Mouse (Mus musculus) megakaryocyte-erythroid progenitor cell, adult 5-6 weeks (primary cell): ENCODE results near the gene Mad1l1. TPM values are rescaled to one million over a fixed set of nuclear protein-coding genes. Genes with fewer than 3 reads are reported as not detected.
A peak's percentile ranks its signal among the peaks of the same experiment; 100 is the strongest.

ENCODE experiments used
- ATAC-seq: replicated peaks from 2 replicates; pipeline ENCODE4 v1.8.0; 2016; ENCODE audit warnings: mild to moderate bottlenecking, inconsistent platforms; ENCODE audit not compliant: severe bottlenecking, poor library complexity, low FRiP score, low TSS enrichment
- total RNA-seq, 2 experiments: library from RNA; stranded (forward) in 1 of 2; stranded (reverse) in 1 of 2; fragments of 200-1000, 215-1000 nt in 1 of 2; fragments of >200 nt in 1 of 2; fragmentation: Nextera tagmentation in 1 of 2; gene quantifications; 2 replicates each; pipeline ENCODE4 v1.2.3; 2014 to 2017

Mad1l1 gene
- total RNA-seq, 2 experiments from 2014 or later: 30.4 to 66.9 TPM

DNA sequence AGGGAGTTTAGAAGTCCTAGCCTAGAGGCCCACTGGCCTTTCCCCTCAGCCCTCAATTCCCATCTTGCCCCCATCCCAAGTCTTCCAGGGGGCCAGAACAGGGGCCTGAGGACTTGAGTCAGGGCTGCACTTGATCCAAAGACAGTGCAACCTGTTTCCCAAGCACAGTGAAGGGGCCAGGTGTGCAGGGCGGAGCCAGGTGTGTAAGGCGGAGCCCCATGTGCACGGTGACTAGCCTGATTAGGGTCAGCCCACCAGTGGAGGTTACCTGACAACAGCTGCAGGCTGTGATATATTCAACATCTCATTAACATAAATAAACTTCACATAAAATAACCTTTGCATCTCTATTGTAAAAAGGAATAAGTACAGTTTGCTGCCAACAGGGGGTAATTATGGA, 280.3 kb downstream of the Mad1l1 start:
- ATAC-seq: no peak

DNA sequence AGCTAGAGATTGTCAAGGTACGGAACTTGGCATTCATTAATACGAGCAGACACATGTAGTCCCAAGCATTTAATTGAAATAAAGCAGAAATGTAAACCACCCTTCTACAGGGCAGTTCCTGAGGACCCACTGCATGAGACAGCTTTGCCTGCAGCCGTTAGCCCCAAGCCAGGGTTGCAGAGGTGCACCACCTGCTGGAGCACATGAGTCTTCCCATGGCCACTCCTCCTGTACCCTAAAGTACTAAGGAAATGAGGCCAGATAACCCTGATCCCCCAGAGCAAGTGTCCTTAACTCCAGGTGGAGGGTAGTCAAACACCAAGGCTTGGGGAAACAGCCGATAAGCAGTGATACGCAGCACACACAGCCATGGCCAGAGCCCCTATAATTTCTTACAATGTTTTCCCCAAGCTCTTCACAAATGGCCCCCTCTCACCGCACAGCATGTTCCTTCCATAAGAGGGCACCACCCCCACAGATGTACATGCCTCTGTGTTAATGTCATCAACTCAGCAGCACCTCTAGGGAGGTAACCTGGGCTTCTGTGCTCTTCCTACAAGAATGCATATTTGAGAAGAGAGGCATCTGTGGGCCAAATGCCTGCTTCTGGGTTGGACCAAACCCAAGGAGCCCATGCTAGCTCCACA, 283.6 kb downstream of the Mad1l1 start:
- 0 out of 2 replicates have a peak, but pooled peaks have one; percentile 35 for ATAC-seq

DNA sequence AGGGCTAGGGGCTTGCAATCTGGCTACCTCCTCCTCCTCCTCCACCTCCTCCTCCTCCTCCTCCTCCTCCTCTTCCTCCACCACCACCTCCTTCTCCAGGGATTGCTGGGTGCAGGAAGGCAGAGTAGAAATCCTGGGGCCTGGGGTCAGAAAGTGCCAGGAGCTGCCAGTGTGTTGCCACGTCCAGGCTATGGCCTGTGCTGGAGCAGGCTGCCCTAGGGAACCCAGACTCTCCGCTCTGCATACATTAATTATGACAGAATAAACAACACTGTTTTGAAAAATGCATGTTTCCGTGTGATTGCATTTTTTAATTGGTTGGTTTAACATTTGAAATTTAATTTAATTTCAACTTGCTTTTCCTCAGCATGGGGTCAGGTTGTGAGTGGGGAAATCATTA, 285.7 kb downstream of the Mad1l1 start:
- ATAC-seq: no peak

DNA sequence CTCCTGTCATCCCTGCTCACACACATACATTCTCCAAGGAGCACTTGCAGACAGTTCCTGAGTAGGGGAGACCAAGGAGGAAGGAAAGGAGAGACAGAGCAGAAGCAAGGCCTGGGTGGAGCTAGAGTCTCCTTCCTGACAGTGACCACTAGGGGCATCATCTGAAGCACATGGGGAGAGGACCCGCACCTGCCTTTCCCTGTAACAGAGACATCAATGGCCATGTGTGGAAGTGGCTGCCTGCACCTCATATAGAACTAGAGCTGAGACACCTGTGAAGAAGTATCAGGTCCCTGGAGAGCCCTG, 286.4 kb downstream of the Mad1l1 start:
- peak; percentile 45 for ATAC-seq

DNA sequence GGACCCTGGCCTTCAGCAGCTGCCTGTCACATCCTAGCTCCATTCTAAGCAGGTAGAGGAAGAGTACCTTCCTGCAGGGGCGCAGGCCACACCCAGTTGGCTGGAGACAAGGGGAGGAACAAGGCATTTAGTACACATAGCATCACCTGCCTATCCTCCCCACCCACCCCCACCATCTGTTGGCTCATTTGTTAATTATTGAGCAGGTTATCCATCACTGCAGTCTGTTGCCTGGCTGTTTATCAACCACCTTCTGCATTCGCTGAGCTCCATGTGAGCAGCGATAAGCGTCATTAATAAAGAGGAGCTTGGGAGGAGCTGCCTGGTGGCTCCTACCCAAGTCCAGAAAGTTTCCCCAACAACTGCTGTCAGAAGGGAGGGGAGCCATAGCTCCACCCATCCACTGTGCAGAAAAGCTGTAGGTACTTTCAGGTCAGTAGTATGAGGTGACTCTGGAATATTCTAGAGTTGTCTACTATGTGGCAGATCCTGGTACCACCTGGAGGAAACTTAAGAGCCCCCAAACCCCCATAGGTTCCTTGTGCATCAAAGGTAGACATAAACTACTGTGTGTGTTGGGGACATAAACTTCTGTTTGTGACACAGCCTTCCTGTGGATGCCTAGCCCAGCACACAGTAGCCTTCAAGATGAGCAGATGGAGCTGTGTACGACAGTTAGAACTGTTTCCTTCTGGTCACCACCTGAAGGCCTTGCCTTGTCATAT, 286.9 kb downstream of the Mad1l1 start:
- ATAC-seq: peak; percentile 89

DNA sequence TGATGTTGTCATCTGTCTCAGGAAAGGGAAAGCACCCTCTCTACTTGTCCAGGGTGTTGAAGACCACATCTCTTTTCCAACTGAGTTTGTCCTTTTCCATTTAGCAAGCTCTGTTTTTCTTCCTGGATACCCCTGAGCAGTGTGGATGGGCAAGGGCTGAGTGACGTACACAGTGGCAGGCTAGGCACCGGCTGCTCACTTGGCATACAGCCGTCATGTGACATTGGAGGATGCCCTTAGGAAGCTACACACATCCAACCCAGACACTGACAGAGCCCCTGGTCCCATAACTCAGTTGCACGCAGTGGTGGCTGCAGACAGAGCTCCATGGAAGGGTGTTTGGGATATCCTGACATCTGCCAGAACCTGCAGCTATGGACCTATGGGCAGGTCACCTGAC, 295.0 kb downstream of the Mad1l1 start:
- ATAC-seq: no peak

DNA sequence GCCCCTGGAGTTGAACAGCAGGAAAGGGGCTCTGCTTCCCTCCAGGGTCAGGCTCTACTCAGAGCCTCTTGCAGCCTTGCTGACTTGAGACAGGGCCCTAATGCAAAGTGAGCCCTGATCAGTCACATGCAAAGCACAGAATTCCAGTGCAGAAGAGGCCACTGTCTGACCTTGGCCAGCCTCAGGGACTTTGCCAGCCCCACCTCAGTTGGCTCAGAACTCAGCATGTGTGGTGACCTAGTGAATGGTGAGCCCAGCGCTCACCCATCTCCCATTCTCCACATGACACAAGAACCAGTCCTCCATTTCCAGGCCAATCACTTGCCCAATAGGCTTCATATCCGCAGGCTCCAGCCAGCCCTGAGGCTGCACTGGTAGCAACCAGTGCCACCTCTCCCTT, 296.1 kb downstream of the Mad1l1 start:
- ATAC-seq: no peak

DNA sequence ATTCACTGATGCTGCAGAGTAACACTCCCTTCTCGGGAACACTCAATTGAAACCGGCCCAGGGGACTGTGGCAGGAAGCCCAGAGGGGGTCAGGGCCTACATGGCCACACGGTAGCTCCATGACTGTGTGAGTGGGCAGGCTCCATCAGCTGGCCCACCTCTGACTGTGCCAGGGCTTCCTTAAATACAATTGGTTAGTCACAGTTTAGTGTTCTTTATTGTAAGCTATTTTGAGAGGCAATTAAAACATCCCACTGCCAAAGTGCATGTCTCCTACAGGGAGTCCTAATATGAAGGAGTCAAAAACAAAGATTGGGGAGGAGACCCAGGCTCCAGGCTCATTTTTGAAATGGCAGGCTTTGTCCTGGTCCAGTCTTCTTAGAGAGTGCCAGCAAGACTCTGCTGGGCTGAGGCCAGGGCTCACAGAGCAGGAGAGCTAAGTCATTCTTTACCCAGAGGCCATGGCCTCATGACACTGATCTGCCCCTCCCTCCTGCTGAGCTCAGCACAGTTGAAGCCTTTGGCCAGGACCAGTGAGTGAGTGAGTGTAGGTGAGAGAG, 297.3 kb downstream of the Mad1l1 start:
- peak; percentile 46; the same call in 1 of the 2 replicates for ATAC-seq

DNA sequence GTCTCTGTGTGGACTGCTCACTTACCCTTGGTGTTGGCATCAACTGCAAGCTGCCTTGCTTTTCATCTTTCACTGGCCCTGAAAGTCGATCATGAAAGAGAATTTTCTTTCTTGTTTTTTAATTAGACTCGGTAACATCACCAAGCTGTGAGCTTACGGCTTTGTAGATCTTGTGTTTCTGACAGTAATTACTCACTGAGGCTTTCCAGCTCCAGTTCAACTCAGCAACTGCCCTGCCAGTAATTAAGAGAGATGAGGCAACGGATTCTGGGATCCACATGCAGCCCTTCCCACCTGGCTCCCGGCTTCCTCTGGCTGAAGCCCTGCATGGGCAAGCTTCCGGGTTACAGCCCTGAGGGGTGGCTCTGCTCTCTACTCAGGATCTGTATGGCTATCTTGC, 298.5 kb downstream of the Mad1l1 start:
- ATAC-seq: no peak

DNA sequence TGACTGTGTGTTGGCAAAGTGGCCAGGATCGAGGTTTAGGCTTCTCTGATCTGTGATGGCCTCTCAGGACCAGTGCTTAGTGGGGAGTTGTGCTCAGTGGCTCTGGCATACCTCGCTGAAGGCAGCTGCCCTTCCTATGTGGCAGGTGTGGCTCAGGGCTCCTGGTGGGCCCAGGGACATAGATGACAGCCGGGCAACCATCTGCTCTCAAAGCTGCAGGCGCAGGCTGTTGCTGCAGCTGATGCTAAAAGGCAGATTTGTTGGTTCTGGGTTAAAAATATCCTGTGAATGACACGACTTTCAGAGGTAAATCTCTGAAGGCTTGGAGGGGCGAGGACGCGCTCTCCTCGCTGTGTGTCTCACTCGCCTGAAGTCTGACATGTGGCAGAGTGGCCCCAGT, 299.6 kb downstream of the Mad1l1 start:
- no peak for ATAC-seq

DNA sequence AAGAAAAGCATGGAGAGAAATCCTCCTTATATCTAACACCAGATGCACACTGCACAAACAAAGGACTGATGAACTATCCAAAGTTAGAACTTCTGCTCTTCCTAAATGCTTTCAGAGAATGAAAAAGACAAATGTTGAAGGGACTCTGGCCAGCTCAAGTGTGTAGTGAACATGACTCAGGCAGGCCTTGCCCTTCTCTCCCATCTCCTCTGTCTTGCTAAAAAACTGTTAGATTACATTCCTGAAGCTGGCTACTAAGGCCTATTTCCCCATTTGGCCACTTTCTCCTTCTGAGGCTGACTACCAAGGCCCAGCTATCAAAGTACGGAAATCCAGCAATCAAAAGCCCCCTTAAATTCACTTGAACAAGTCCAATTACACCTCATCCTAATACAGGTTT, 301.7 kb downstream of the Mad1l1 start:
- ATAC-seq: no peak

DNA sequence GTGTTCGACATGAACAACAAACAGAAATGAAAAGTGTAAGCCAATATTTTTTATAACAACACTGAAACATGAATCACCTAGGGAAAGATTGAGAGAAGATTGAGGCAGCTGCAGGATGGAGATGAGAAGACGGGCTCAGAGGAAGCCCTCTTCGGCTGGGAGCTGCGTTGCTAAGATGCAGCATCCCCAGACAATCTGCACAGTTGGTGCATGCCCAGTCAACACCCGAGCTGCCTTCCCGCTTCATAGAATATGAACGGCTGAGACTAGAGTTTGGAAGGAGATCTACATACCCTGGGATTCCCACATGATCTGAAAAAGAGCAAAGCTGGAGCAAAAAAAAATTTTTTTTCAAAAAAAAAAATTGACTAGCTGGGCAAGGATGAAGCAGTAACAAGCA, 302.6 kb downstream of the Mad1l1 start:
- no peak for ATAC-seq

DNA sequence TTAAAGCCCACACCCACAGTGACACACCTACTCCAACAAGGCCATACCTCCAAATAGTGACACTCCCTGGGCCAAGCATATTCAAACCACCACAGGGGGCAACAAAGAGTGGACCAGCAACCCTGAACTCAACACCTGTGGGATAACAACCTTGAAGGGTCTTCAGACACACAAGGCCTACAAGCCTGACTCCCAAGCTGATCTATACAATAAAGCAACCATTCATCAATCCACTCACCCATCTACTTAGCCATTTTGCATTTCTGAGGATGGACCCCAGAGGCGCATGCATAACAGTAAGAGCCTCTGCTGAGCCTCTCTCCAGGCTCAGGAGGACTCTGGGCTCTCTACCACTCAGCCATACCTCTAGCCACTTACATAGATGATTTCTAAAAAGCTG, 304.5 kb downstream of the Mad1l1 start:
- no peak for ATAC-seq

DNA sequence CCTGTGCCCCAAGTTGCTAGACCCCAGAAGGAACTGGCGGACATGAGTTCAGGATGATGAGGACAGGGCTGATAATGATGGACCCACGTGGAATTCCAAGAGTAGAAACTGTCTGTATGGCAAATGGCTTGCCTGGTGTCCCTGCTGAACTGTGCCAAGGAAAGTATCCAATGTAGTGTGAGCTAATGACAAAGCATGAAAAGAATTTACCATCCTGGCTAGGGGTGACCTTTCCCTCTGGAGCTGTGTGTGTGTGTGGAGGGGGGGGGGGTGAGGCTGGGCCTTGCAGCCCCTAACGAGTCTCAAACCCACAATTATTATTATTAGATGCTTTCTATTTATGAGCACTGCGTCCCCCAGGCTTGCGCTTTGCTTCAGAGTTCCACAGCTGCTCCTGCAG, 307.7 kb downstream of the Mad1l1 start:
- ATAC-seq: no peak

DNA sequence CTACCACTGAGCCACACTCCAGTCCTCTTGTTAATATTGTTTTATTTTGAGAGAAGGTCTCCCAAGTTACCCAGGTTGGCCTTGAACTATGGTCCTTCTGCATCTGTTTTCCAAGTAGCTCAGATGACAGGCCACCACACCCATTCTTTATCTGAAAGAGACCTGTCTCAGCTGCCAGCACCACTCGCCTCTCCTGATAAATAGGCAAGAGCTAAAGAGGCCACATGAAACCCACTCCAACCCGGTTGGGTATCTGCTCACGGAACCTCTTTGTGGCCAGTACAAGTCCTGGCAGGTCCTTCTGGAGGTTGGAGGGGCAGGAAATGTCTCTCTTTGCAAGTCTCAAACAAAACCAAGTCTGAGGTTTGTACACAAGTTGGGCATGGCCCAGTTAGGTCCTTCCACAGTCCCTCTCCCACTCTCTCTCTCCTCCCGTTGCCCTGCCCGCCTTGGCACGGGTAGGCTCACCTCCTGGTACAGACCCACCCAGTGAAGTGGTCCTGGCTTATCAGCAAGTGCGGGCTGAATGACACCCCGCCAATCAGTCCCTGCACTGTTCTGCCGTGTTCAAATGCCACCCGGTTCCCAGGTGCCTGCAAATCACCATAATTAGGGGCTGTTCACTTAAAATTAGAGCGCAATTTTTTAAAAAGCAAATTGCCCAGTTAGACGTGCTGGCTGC, 308.9 kb downstream of the Mad1l1 start:
- ATAC-seq: peak; percentile 87

DNA sequence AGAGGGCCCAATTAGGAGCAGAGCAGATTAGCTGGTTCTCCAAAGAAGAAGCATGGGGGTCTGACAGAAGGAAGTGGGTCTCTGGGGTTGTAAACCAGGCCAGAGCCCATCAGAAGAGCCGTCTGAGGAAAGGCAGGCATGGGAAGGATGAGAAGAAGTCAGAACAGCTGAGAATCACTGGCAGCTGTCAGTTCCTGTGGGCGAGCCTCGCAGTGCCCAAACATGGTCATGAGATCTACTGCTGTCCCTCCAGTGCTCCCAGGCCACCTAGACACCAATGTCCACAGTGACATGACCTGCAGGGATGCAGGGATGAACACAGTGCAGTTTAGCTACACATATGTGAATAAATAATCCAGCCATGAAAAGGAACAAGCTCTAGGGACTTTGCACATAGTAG, 310.9 kb downstream of the Mad1l1 start:
- ATAC-seq: no peak

DNA sequence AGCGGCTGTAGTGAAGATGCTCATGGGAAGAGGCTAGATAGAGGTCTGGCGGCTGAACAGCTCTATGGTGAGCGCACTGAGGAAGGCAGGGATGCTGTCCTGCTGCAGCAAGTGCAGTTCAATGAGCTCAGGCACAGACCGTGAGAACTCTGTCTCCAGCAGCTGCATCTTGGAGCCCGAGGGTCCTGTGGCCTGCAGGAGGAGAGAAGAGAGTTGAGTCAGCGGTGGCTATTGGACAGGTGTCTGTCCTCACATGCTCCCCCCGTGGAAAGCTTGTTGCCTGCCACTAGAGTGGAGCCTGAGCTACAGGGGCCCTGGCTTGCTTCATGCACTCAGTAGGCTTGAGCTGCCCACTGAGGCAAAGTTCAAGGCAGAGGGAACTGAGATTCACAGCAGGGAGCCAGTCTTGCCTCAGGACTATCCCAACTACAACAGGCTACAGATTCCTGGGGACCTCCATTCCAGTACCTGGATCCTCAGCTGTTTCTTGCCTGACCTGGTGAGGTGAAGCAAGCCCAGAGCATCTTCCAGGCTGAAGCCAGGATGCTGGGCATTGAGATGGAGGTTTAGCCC, 312.2 kb downstream of the Mad1l1 start:
- ATAC-seq: no peak

DNA sequence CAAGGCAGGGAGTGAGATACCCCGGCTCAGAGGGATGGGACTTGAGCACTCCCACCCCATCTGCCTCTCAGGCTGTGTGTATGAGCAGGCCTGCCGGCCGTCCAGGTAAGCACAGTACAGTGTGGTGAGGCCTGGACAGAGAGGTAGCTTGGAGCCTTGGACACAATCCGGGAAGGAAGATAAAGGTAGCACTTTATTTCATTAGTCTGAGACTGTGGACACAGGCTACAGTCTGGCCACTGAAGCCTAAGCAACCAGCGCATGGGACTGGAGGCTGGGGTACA, 312.9 kb downstream of the Mad1l1 start:
- no peak for ATAC-seq

DNA sequence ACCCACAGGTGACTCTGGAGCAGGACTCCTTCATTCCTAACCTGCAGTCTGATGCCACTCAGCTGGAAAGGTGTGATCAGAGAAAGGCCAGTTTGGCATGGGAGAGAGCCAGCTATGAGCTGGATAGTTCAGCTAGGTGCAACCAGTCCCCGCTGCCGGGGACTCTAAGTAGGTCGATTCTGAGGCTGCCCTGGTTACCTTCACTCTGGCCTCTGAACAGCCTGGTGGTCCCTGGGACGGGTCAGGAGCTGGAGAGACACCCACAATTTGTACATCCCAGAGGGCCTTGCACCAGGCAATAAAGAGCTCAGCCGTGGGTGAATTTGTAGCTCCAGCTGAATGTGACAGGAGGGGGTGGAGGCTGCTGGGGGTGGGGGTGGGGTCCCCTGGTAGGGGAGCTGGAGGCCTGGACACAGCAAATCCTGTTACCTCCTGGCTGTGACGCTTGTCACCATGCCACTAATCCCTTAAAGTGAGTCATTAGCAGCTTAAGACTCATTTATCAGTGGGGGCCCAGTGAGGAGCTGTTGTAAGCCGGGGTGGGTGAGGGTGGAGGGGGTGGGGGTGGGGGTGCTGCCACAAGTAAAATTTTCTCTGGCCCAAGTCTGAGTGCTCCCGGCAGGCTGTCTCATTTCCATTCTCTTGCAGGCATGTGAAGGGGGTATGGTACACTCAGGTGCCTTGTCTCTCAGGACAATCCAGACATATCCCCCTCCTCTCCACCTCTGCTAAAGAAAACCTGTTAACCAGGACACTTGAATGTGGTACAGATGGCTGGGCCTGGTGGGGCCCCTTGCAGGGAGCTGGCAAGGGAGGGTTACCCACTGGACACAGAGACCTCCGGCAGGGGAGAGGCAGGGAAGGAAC, 313.5 kb downstream of the Mad1l1 start:
- no peak for ATAC-seq

DNA sequence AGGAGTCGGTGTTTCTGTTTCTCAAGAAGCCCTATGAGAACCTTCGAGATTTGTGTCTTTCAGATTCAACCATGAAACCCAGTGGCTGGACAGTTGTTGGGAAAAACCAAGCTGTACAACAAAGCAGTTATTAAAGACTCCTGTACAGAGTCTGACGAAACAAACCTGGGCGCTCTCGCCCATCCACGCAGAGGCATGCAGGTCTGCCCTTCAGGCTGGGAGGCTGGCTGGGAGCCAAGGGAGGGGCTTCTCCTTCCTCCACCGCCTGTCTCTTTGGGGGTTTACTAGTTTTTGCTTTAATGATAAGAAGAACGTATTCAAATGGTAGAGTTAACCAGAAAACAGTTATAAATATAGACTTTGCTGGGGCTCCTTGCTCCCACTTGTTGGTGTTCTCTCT, 314.5 kb downstream of the Mad1l1 start:
- no peak for ATAC-seq
